Mouse (Mus musculus) c-Kit-negative CD71-positive TER-119-positive erythroid progenitor cells, embryonic 14.5 days (primary cell): Measurements from ENCODE around the gene Cngb1.

ENCODE experiments used
- DNase-seq: peaks from one replicate; pipeline ENCODE4 v3.0.0-alpha.2; 2013; ENCODE audit warnings: low read depth, low spot score

The Cngb1 gene

DNA sequence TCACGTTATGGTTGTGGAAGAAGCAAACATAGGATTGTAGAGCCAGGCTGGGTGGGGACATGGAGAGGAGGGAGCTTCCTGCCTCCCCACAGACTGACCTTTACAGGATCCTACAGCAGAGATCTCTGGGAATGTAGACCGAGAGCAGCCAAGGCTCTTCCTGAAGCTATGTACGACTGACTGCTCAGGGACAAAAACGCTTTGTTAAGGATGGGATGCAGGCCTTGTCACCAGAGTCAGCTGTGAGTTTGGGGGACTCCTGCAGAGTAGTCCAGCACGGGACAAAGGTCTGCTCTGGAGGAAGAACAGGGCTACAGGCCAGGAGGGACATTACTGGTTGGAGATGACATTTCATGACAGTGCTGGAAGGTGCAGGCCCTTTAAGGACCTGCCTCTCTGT, 18.3 kb upstream of the Cngb1 start:
- no peak for DNase-seq

GRCm38 (mm10) chr8:95323201-95323600, 16.8 kb upstream of the Cngb1 start:
- no peak for DNase-seq

DNA sequence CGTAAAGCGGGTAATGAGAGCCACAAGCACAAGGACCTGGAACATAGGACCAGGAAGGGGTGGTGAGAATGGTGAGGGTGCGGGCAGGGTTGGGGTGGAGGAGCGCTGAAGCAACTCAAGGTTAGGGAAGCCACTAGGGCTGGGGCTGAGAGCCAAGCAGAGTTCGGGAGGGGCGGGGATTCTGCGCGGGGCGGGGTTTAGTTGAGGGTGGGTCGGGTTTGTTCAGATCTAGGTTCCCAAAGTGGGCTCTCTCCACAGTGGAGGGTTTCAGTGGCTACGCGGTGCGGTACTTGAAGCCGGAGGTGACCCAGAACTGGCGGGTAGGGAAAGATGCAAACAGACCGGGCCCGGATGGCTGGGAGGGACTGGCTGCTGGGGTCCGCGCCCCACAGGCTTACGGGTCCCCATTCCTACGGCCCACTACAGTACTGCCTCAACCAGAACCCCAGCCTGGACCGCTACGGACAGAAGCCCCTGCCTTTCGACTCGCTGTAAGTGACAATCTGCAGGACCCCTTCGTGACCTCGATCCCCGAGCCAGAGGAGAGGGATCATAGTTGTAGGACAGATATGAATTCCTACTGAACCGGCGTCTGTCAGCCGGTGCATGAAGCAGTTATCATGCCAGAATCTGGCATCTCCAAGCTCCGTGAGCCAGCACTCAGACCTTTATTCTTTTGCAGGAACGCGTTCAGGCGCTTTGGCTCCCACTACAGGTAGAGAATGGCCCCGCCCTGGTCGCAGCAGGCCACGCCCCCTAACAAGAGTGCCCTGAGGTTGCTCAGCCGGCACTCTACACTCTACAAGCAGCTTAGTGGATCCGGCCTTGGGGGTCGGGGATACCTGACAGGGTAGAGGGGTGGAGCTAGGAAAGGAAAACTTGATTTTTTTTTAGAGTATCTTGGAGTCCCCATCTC, 14.1 kb upstream of the Cngb1 start:
- DNase-seq = no peak

- no peak for DNase-seq
Observed at GRCm38 (mm10) chr8:95315350-95315749, 9.0 kb upstream of the Cngb1 start.

- no peak for DNase-seq
Observed at GRCm38 (mm10) chr8:95314707-95315106, 8.3 kb upstream of the Cngb1 start.

DNA sequence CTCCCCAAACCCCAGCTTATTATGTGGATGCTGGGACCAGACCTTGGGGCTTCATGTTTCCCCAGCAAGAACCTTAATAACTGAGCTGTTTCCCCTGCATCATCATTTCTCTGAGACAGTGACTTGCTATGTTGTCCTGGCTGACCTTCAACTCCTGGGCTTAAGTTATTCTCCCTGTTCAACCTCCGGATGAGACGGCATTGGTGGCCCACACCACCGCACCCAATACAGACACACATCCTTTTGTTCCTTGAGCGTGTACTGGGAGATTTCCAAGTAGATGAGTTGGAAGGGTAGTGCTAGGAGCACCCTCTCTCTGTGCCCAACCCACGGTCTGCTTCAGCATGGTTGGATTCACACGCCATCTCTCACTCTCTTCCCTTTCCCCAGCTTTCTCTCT, 7.5 kb upstream of the Cngb1 start:
- no peak for DNase-seq

DNA sequence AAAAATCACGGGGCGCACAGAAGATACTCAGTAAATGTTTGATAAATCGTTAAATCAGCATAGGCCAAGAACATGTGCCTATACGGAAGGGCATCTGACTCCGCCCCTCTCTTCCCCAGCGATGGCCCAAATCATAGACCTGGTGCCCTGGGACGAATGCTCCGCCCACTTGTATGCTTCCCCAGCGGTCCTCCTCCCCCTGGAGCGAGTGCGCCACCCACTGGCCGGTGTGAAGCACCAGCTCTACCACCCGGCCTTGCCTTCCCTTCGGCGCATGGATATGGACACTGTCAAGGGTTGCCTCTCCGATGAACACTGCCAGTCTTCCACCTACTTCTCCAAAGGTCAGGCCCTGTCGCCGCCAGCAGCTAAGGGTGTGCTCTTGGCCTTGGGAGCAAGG, 6.5 kb upstream of the Cngb1 start:
- DNase-seq = no peak

DNA sequence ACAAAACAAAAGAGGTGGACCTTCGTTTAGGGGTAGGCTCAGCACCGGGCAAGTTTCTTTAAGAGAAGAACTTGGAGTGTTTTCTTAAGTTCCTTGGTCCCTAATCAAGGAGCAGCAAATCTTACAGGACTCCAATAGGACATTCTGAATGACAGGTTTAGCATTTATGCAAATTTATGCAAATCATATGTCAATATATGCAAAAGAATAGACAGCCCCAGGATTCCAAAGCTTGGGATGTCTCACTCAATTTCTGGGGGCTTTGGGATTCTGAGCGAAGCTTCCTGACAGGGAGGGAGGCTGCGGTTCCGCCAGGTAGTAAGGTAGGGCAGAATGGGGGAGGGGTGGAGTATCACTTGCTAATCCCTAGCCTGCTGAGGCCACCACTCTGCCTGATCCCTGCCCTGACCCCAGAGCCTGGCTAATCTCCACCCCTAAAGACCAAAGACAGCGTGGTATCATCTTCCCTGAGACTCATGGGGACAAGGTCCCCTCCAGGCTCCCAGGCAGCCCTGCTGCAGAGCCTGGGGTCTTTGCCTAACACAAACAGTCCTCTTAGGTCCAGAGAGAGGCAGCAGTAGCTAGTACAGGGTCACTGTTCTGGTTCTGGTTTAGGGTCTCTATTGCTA, 4.1 kb upstream of the Cngb1 start, which contains the start of gene Tepp:
Gene Tepp (plus strand): TSS at position 225 of the 629 bp plus-strand sequence.
- DNase-seq = no peak

- no peak for DNase-seq
Observed at GRCm38 (mm10) chr8:95305526-95305925, 859 bp downstream of the Cngb1 start.

DNA sequence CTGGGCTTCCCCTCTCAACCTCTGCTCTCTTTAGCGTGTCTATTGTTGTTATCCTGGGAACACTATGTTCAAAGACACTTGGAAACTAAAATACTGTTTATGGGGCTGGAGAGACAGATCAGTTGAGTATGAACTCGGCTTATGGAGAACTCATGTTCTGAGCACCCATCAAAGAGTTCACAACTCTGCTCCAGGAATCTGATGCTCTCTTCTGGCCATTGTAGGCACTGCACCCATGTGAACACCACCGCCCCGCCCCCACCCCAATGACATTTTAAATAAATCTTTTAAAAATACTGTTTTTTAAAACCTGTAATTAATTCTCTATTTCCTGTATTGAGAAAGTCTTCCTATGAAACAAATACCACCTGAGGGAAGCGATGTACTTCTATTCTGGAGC, 4.0 kb downstream of the Cngb1 start:
- peak; percentile 20 for DNase-seq

GRCm38 (mm10) chr8:95293891-95294290, 12.5 kb downstream of the Cngb1 start:
- DNase-seq = no peak

GRCm38 (mm10) chr8:95293172-95293571, 13.2 kb downstream of the Cngb1 start:
- DNase-seq = no peak

DNA sequence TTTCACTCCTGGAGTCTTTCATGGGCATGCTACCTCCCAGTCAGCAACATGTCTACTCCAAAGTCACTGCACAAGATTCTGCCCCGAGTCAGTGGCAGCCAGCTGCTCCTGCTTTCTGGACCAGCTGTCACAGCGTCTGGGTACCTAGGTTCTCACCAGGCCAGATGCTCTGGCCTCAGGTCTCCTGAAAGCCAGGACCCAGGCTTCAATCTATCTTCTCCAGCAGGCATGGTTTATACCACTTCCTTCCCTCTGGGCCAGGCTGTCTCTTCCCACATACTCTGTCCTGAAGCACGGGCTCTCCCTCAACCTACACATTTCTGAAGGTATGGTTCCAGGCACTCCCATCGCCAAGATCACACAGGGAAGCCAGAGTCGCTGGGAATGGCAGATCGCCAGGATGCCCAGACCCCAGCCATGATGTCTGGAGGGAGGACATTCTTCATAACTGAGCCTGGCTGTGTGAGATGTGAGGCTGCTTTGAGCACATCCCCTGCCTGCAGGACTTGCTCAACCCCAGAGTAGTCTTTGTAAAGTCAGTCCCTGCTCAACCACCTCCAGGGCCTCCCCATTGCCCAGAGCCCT, 17.2 kb downstream of the Cngb1 start:
- DNase-seq = no peak

GRCm38 (mm10) chr8:95281493-95281892, 24.9 kb downstream of the Cngb1 start:
- no peak for DNase-seq

DNA sequence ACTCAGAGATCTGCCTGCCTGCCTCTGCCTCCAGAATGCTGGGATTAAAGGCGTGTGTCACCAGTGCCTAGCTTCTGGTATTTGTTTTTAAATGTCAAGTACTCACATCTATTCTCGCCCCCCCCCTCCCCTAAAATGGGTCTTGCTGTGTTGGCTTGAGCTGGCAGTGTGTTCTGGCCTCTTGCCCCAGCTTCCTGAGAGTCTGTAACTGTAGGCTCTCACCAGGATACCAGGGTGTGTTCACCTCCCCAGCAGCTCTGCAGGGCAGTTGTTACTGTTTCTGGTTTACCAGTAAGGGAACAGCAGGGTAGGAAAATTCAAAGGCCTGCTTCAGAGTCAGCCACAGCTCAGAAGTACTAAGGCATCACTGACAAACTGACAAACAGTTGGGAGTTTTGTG, 33.5 kb downstream of the Cngb1 start:
- no peak for DNase-seq

DNA sequence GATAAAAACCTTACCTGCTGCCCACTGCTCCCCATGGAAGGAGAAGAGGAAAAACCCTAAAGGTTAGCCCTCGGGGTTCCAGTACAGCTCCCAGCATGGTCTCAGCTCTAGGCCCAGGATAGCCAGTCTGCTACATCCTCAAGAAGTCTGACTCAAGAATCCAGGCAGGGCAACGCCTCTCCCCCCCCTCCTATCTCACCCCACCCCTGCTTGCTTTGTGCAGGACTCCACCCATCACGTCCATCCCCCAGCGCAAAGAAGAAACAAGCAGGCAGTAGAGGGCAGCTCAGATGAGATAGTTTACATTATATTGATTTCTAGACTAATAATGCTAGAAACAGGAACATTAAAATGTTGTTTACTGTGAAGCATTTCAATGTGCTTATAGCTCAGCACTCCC, 34.5 kb downstream of the Cngb1 start:
- no peak for DNase-seq

- no peak for DNase-seq
Observed at GRCm38 (mm10) chr8:95270501-95270900, 35.9 kb downstream of the Cngb1 start.

GRCm38 (mm10) chr8:95262181-95262580, 44.2 kb downstream of the Cngb1 start:
- no peak for DNase-seq

DNA sequence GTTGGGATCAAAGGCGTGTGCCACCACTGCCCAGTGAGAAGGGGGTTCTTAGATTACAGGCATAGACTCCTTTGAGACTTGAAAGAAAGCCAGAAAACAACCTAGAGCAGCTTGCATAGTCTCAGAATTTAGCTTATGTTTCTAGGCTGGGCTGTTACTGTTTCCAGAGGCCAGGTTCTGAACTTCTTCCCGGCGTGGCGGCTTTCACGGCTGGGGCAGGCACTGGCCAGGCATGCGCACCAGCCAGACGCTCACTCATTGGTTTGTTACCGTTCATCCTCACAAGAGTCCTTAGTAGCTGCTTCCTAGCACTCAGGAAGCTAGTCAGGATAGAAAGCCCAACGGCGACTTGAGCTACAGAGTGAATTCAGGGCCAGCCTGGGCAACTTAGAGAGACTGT, 50.8 kb downstream of the Cngb1 start:
- no peak for DNase-seq

GRCm38 (mm10) chr8:95254564-95255434, 51.6 kb downstream of the Cngb1 start:
- peak; percentile 57 for DNase-seq

- no peak for DNase-seq
Observed at GRCm38 (mm10) chr8:95252056-95252455, 54.3 kb downstream of the Cngb1 start.

DNA sequence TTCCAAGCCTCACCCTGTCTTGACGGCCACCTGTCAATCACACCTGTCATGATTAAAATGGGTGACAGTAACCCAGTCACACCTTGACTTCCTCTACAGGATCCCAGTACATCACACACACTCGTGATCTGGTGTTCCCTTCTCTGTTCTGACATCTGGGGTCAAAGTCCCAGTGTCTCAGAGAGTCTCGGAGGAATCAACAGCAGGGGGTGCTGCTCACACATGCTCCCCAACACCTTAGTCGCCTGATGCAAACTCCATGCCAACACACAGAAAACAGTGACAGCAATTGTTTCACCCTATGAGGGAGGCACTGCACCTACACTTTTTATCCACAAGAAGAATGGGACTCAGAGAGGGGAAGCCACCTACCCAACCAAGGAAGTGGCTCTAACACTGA, 56.5 kb downstream of the Cngb1 start:
- DNase-seq = no peak
